Mouse (Mus musculus): Measurements from ENCODE around the gene Ubac2.

Gene Ubac2

GRCm38 (mm10) chr14:121970402-121970801 is 92.0 kb downstream of the Ubac2 start:
- DNase-seq (ENCODE audit: low spot score): no peak

GRCm38 (mm10) chr14:121973114-121973513 is 94.7 kb downstream of the Ubac2 start:
- DNase-seq (ENCODE audit: low spot score): no peak

DNA sequence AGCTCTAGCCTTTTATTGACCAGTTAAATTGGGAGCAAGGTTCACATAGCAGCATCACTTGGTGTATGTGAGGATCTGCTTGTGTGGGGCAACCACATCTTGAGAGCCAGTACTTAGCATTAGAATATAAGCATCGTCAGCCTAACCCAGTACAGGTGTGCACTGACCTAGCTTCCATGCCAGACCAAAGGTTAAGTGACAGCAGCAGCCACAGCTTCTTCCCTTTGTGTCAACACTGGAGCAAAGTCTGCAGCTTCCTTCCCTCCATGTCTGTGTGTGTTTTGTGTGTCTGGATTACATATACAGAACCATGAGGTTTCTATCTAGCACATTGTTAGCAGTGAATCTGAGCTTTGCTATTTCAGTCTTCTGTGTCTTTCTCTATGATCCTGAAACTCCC is 103.1 kb downstream of the Ubac2 start:
- no peak for DNase-seq (ENCODE audit: low spot score)

DNA sequence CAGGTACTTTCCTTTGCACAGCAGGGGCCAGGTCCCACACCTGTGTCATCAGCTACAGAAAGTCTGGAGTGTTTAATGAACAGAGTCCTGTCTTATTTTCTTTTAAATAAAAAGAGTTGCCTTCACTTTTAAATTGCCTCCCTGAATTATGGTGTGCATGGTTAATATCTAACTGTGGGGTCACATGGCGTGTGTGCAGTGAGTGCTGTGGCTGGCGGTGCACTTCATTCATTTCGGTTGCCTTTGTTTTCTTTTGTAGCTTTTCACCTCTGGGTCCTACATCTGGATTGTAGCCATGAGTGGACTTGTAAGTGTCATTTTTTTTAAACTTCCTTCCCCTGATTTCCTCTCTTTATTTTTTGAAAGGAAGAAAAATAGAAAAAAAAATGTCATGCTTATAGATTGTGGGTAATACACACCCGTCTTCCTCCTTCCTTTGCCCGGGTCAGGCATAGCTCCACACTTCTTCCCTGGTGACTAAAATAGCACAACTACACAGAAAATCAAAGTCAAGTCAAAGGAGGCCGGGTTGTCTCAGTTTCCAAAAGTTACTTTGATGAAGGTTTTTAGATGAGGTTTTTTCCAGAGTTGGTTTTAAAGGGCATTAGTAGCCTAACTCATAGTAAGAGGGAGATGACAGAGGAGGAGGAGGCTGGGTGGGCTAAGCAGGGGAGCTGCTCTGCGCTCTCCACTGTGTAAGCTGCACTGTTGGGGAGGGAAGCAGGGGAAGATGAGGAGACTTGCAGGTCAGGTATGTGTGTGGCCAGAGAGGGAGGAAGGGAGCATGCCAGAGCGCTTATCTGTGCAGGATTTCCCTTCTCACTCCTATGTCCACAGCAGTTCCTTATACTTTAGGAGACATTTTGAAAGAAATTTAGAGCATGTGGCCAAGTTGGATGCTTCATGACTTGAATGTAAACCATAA is 104.9 kb downstream of the Ubac2 start:
- DNase-seq (ENCODE audit: low spot score): no peak

DNA sequence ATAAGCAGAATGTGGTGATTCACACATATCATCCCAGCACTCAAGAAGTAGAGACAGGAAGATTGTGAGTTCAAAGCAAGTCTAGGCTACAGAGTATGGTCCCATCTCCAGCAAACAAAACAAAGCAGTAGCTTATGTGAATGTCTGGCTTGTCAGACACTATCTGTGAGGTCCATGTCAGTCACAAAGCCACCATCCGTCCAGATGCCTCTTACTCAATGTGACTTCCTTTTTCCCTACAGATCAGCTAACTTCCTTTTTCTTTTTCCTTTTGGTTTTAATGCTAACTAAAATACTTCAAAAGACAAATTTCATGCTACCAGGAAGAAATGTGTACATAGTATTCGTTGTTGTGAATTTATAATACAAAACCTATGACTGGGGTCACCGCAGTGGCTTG is 107.1 kb downstream of the Ubac2 start:
- DNase-seq (ENCODE audit: low spot score): no peak

DNA sequence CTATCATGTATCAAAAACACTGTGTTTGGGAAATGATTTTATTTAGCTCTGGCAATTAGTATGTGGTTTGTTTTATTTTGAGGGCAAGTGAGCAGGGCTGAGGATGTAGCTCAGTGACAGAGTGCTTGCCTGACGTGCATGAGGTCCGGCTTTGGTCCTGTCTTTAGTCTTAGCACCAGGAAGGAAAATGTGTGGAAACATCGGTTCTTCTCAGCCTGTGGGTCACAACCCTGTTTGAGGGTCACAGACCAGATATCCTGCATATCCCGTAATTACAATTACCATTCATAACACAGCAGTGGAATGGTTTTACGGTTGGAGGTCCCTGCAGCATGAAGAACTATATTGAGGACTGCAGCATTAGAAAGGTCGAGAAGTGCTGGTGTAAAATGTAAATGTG is 107.6 kb downstream of the Ubac2 start:
- DNase-seq (ENCODE audit: low spot score): no peak

DNA sequence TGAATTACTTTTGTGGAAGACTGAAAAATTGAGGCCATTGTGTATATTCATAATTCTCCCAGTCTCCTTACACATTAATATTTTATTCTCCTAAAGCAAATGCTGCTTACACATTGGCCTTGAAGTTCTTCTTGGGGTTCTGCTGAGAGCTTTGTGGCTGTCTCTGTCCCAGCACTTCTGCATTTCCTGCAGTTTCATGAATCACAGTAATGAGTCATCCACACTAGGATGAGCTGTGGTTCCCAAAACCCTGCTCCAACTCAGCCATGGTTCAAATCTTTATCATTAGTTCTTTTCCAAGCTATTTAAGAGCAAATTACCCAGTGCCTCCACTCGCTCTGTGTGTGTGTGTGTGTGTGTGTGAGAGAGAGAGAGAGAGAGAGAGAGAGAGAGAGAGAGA is 108.9 kb downstream of the Ubac2 start:
- no peak for DNase-seq (ENCODE audit: low spot score)

DNA sequence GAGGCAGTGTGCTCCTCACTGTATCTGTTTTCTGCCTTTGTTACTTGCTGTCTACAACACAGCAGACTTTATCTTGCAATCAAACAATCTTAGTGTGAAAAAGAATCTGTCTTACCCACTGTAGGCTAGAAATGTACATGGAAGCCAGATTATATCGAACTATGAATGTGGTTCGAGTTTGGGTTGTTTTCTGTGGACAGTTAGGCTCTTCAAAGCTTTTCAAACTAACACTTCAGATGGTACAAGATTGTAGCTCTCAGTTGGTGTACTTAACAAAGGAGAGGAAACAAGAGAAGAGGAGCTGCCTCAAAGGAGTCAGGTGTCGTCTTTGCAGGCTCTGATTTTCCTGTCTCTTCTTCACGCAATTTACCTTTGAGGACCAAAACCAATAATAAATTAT is 109.3 kb downstream of the Ubac2 start:
- DNase-seq (ENCODE audit: low spot score): no peak

DNA sequence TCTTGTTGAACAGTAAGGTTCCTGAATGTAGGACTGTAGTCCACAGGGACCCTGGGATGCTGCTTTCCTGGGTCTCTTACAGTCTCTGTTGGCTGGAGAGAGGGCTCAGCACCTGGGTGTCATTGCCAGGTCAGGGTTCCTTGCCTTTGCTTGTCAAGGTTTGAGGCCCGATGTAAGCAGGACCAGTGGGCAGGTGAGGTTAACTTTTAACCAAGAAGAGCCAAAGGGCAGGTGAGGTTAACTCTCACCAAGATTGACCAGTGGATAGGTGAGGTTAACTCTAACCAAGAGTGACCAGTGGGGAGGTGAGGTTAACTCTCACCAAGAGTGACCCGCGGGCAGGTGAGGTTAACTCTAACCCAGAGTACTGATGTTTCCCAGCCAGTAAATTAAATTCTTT is 110.9 kb downstream of the Ubac2 start:
- no peak for DNase-seq (ENCODE audit: low spot score)

DNA sequence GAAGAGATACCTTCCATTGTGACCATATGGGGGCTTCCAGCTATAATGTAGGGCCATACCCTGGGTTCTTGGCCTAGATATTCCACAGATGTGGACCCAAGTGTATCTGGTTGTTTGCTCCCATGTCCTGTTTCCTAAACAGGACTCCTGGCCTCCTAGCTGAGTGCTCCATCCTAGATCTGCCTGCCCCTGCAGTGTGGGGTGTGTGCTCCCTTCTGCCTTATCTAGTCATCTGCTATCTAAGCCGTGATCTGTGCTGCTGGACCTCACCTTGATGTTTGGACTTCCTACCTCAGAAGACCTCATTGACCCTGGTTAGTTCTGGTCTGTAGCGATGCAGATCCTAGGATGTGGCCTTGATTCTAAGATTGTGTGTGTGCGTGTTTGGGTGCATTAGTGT is 111.4 kb downstream of the Ubac2 start:
- DNase-seq (ENCODE audit: low spot score): no peak

DNA sequence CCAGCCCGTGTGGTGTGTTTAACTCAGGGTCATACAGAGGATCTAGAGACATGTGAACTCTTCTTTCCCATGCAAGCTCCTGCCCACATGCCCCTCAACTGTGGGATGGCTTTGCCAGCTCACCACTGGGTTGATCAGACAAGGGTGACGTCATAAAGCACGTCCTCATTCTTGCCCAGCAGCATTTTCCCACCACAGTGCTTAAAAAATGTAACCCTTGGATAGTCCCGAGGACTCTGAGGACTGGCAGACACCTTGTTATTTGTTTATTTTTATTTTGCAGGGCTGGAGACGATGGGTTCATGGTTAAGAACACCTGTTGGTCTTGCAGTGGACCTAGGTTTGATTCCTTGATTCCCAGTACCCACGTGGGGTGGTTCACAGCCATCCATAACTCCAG is 112.5 kb downstream of the Ubac2 start:
- DNase-seq (ENCODE audit: low spot score): no peak

GRCm38 (mm10) chr14:121991921-121992320 is 113.5 kb downstream of the Ubac2 start:
- DNase-seq (ENCODE audit: low spot score): no peak

DNA sequence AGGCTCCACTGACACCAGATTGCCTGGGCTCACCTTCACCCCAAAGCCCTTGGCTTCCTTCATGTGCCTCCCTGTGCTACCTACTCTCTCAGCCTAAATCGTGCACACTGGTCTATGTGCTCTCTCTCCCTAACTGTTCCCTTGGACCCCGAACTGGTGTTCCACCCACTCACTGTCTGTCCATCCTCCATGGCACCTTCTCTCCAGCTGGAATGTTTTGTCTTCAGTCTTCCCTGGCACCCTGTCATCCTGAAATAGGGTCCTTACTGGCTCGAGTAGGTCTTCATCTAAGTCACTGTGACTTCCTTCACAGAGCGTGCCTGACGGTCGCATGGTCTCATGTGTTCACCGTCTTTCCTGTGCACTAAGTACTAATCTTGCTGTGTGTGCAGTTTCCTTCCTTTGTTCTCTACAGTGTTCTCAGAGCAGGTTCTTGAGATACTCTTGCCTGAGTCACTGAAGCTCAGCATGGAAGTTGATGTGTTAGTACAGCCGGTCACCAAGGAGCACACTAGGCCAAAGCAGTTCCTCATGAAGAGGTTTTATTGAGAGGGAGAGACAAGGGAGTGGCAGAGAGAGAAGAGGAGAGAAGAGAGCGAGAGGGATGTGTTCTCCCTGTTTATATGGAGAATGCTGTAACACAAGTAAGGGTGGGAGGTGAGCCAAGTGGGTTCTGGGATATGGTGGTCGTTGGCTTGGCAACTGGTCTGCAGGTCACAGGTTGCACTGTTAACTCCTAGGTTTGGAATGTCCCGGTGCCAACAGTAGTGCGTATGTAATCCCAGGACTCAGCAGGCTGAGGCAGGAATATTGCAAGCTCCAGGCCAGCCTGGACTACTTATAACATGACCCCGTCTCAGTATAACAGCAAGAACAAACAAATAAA is 114.2 kb downstream of the Ubac2 start:
- no peak for DNase-seq (ENCODE audit: low spot score)

DNA sequence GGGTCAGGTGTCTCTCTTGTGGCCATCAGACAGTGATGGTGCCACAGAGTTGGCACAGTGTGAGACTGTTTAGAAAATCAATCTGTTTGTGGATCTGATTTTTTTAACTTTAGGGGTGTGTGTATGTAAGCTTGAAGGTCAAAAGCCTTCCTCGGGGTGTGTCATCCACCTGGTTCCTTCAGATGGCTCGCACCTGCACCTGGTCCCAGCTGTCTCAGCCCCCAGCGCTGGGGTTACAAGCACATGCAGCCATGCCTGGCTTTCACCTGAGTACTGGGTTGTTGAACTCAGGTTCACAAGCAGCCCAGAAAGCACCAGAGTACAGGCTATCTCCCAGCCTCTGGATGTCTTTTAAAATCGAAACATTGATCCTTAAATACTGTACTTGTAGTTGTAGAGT is 115.2 kb downstream of the Ubac2 start:
- no peak for DNase-seq (ENCODE audit: low spot score)

DNA sequence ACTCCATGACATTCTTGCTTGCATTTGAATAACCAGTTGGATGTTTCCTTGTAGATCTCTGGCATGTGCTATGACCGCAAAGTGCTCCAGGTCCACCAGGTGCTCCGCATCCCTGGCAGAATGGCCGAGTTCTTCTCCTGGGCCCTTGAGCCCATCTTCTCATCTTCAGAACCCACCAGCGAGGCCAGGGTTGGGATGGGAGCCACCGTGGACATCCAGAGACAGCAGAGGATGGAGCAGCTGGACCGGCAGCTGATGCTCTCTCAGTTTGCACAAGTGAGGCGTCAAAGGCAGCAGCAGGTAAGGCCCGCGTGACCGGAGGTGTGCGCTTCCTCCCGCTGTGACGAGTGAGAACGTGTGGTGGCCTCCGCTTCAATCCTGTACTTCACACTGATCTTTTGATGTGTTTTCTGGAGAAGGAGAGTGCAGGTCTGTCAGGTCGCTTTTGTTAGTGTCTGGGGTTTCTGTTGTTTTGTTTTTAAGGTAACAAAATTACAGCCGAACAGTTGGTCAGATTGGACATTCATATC is 115.8 kb downstream of the Ubac2 start:
- DNase-seq (ENCODE audit: low spot score): no peak

- DNase-seq (ENCODE audit: low spot score): no peak
Observed at GRCm38 (mm10) chr14:121994846-121995556, 116.6 kb downstream of the Ubac2 start.

- DNase-seq (ENCODE audit: low spot score): no peak
Observed at GRCm38 (mm10) chr14:121995557-121995870, 117.1 kb downstream of the Ubac2 start.

- DNase-seq (ENCODE audit: low spot score): no peak
Observed at GRCm38 (mm10) chr14:121996786-121997185, 118.4 kb downstream of the Ubac2 start.

DNA sequence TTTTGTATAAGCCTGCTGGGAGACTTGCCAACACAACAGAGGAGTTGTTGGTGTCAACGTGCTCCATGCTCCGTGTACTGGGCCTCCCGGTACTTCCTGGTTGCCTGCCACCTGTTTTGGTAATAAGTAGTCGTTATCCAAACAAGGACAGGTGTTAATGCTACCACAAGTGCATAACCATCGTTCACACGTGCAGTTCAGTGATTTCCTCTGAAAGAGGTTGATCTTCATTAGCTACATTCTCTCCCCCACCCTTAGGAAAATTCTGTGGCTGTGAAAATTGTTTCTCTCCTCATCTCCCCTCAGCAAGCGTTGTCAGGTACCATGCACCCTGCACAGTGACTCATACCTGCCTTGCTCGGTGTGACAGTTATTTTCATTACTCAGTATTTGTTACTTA is 121.0 kb downstream of the Ubac2 start:
- no peak for DNase-seq (ENCODE audit: low spot score)

GRCm38 (mm10) chr14:122000346-122001105 is 122.1 kb downstream of the Ubac2 start:
- no peak for DNase-seq (ENCODE audit: low spot score)

DNA sequence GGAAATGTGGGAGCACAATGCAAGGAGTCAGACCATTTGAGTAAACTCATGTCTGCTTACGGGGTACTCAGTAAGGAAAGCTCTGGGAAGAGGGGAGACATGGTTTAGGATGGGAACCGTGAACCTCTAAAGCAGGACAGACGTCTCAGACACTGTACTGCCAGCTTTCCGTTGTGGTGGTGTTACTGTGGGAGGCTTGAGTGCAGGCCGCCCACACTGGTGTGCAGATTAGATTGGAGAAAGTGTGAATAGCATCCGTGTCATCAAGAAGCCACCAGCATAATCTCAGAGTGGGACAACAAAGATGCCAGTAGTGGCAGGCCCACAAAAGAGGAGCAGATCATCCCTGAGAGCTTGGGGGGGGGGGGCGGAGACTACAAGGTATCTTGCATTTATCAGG is 123.8 kb downstream of the Ubac2 start:
- DNase-seq (ENCODE audit: low spot score): no peak

GRCm38 (mm10) chr14:122003812-122004211 is 125.4 kb downstream of the Ubac2 start:
- DNase-seq (ENCODE audit: low spot score): no peak

All from layer of hippocampus, adult 9-10 months (tissue).